Mouse (Mus musculus): Measurements from ENCODE around the gene Olfr285. TPM values are rescaled to one million over a fixed set of nuclear protein-coding genes. Genes with fewer than 3 reads are reported as not detected.

Olfr285 gene
- total RNA-seq (2021) (not detected), polyA plus RNA-seq (2012; rRNA removed) (not detected in 2 replicates)
- long read RNA-seq = 0 reads

GRCm38 (mm10) chr15:98317177-98317724 is at the start of gene Olfr285:
Gene Olfr285 (minus strand): TSS chr15:98317353.
- Histone ChIP-seq H3K4me3 (no peak within 1 kb of the TSS), H3K79me2 (replicated peaks; ENCODE audit: control insufficient read depth, insufficient read depth, low read length) (no peaks in the 10 kb centered on the region), H3K27ac (no peak within 1 kb of the TSS), H3K9ac (ENCODE audit: low read depth, low read length) (no peak within 1 kb of the TSS), H3K36me3 (ENCODE audit: control insufficient read depth, insufficient read depth, low read length) (no peaks in the 10 kb centered on the region), H3K27me3 (ENCODE audit: control insufficient read depth, insufficient read depth, low read length) (no peaks in the 10 kb centered on the region), H3K4me1 (ENCODE audit: control insufficient read depth, insufficient read depth, low read length) (no peaks in the 10 kb centered on the region)
- 89% methylated on average over 5 of the region's 5 CpGs for WGBS
- no peak for DNase-seq
- TF ChIP-seq CTCF (IDR thresholded peaks at IDR 0.05) = no peak
- no peak for TF ChIP-seq POLR2A (IDR thresholded peaks at IDR 0.05; ENCODE audit: insufficient read depth, low read depth, low read length)
- no peak for TF ChIP-seq EP300 (IDR thresholded peaks at IDR 0.05; ENCODE audit: insufficient read depth, low read depth, low read length)
- intact Hi-C loops (cut with DNase I) = no loop called here

- intact Hi-C loops (cut with DNase I) = no loop called here
- no peaks in the 10 kb centered on the region for H3K36me3 ChIP-seq (ENCODE audit: control insufficient read depth, insufficient read depth, low read length)
- no peaks in the 10 kb centered on the region; the same call in 1 of the 2 replicates for H3K27me3 ChIP-seq (ENCODE audit: control insufficient read depth, insufficient read depth, low read length)
- TF ChIP-seq CTCF (IDR thresholded peaks at IDR 0.05) = no peak
- no peak for TF ChIP-seq POLR2A (IDR thresholded peaks at IDR 0.05; ENCODE audit: insufficient read depth, low read depth, low read length)
- no peak for TF ChIP-seq EP300 (IDR thresholded peaks at IDR 0.05; ENCODE audit: insufficient read depth, low read depth, low read length)
- no peaks in the 10 kb centered on the region for H3K4me1 ChIP-seq (ENCODE audit: control insufficient read depth, insufficient read depth, low read length)
- no peaks in the 10 kb centered on the region for H3K79me2 ChIP-seq (replicated peaks; ENCODE audit: control insufficient read depth, insufficient read depth, low read length)
- DNase-seq = no peak
- no peak within 1 kb of the TSS for H3K9ac ChIP-seq (ENCODE audit: low read depth, low read length)
- 75% methylated on average over 8 of the region's 8 CpGs for WGBS
- no peak within 1 kb of the TSS for H3K4me3 ChIP-seq
- no peak within 1 kb of the TSS for H3K27ac ChIP-seq
Measured at GRCm38 (mm10) chr15:98340887-98341286, 23.7 kb upstream of the Olfr285 start, which contains the start of gene Olfr284. Gene Olfr284 (minus strand): TSS chr15:98340987.

- Histone ChIP-seq H3K36me3 (ENCODE audit: control insufficient read depth, insufficient read depth, low read length) (no peaks in the 10 kb centered on the region), H3K79me2 (replicated peaks; ENCODE audit: control insufficient read depth, insufficient read depth, low read length) (no peaks in the 10 kb centered on the region), H3K4me3 (no peak overlapping the region), H3K9ac (ENCODE audit: low read depth, low read length) (no peak overlapping the region), H3K27ac (no peak overlapping the region), H3K27me3 (ENCODE audit: control insufficient read depth, insufficient read depth, low read length) (no peaks in the 10 kb centered on the region), H3K4me1 (ENCODE audit: control insufficient read depth, insufficient read depth, low read length) (no peaks in the 10 kb centered on the region)
- DNase-seq = no peak
- intact Hi-C loops (cut with DNase I) = no loop called here
- TF ChIP-seq CTCF (IDR thresholded peaks at IDR 0.05) = peak; percentile 24; the same call in 1 of the 2 replicates
- TF ChIP-seq POLR2A (IDR thresholded peaks at IDR 0.05; ENCODE audit: insufficient read depth, low read depth, low read length) = no peak
- no peak for TF ChIP-seq EP300 (IDR thresholded peaks at IDR 0.05; ENCODE audit: insufficient read depth, low read depth, low read length)
- 39% methylated on average over 6 of the region's 6 CpGs for WGBS
Measured at GRCm38 (mm10) chr15:98315703-98316102, 1.4 kb downstream of the Olfr285 start.

- no peak for TF ChIP-seq EP300 (IDR thresholded peaks at IDR 0.05; ENCODE audit: insufficient read depth, low read depth, low read length)
- no peak for TF ChIP-seq CTCF (IDR thresholded peaks at IDR 0.05)
- no peak for TF ChIP-seq POLR2A (IDR thresholded peaks at IDR 0.05; ENCODE audit: insufficient read depth, low read depth, low read length)
- Histone ChIP-seq H3K27ac (peak within 1 kb of the TSS; percentile 49; the same call in 1 of the 2 replicates), H3K79me2 (replicated peaks; ENCODE audit: control insufficient read depth, insufficient read depth, low read length) (no peaks in the 10 kb centered on the region), H3K36me3 (ENCODE audit: control insufficient read depth, insufficient read depth, low read length) (no peaks in the 10 kb centered on the region), H3K4me1 (ENCODE audit: control insufficient read depth, insufficient read depth, low read length) (no peaks in the 10 kb centered on the region), H3K4me3 (peak within 1 kb of the TSS; percentile 62), H3K27me3 (ENCODE audit: control insufficient read depth, insufficient read depth, low read length) (peaks cover 1% of the 10 kb centered on the region; the same call in 1 of the 2 replicates), H3K9ac (ENCODE audit: low read depth, low read length) (peak within 1 kb of the TSS; percentile 89)
- 3% methylated on average over 57 of the region's 60 CpGs for WGBS
- peak; percentile 63 for DNase-seq
- intact Hi-C loops (cut with DNase I) = no loop called here
Measured at GRCm38 (mm10) chr15:98295628-98296551, 21.3 kb downstream of the Olfr285 start, which contains the start of gene Zfp641. Gene Zfp641 (minus strand): TSS chr15:98296161.

- H3K9ac ChIP-seq (ENCODE audit: low read depth, low read length) = no peak overlapping the region
- no peaks in the 10 kb centered on the region for H3K36me3 ChIP-seq (ENCODE audit: control insufficient read depth, insufficient read depth, low read length)
- 75% methylated on average over 8 of the region's 8 CpGs for WGBS
- intact Hi-C loops (cut with DNase I) = loop anchor here (5.0 kb wide), 1 partner anchor 111 kb away; no protein-coding TSS in a partner anchor
- H3K4me3 ChIP-seq = no peak overlapping the region
- no peaks in the 10 kb centered on the region for H3K79me2 ChIP-seq (replicated peaks; ENCODE audit: control insufficient read depth, insufficient read depth, low read length)
- H3K4me1 ChIP-seq (ENCODE audit: control insufficient read depth, insufficient read depth, low read length) = no peaks in the 10 kb centered on the region
- TF ChIP-seq CTCF (IDR thresholded peaks at IDR 0.05) = no peak
- no peak for DNase-seq
- no peak overlapping the region for H3K27ac ChIP-seq
- H3K27me3 ChIP-seq (ENCODE audit: control insufficient read depth, insufficient read depth, low read length) = peaks cover 1% of the 10 kb centered on the region; the same call in 1 of the 2 replicates
Measured at GRCm38 (mm10) chr15:98293651-98294050, 23.5 kb downstream of the Olfr285 start.

All from heart, adult 2 months (tissue).